In genomic region chr3:79883092-79883491, GRCm38 (mm10) we compare ENCODE assay signal across 9 mouse cellular contexts. TPM values are rescaled to one million over a fixed set of nuclear protein-coding genes. Genes with fewer than 3 reads are reported as not detected.
A peak's percentile ranks its signal among the peaks of the same experiment; 100 is the strongest.
DNase-seq lines count a peak whose midpoint lies in the region; ATAC-seq lines count a peak whose summit lies in the region.
"Had no signal": no experiment of that assay in that cellular context is flagged by ENCODE, and none has a peak within 500 bp of the region (broad histone marks: within the 10 kb centered on the region; RNA-seq: fewer than 3 reads in every experiment).

No protein-coding gene starts in this region.

- peaks cover 4% of the 10 kb centered on the region; the same call in 1 of the 2 replicates for H3K4me1 ChIP-seq in embryonic facial prominence, embryonic 14.5 days (ENCODE audit: control insufficient read depth, insufficient read depth, low read length)
- peaks cover 11% of the 10 kb centered on the region for H3K4me1 ChIP-seq in heart, embryonic 16.5 days (ENCODE audit: control insufficient read depth, insufficient read depth, low read length)
- H3K4me1 ChIP-seq in neural tube, embryonic 14.5 days (ENCODE audit: control insufficient read depth, insufficient read depth, low read length): no peaks in the 10 kb centered on the region

- no peak overlapping the region for H3K4me3 ChIP-seq in embryonic facial prominence, embryonic 14.5 days (ENCODE audit: low read depth, low read length)
- no peak overlapping the region for H3K4me3 ChIP-seq in heart, embryonic 16.5 days (ENCODE audit: low read length)
- no peak overlapping the region for H3K4me3 ChIP-seq in neural tube, embryonic 14.5 days (ENCODE audit: low read depth, low read length)
- H3K4me3 ChIP-seq: embryonic facial prominence, embryonic 12.5 days had no signal

- peak; percentile 73 to 81 for DNase-seq in left cerebral cortex, adult 18-20 months (ENCODE audit: low spot score in 2 of 2)
- DNase-seq in left cerebral cortex, adult 11 months (ENCODE audit: low spot score): no peak
- DNase-seq in adrenal gland, postnatal 4 days (ENCODE audit: low spot score in 2 of 2): peak; percentile 44 to 51
- peak; percentile 61 for DNase-seq in embryonic facial prominence, embryonic 14.5 days (ENCODE audit: low spot score)
- DNase-seq in left cerebral cortex, postnatal 25 days (ENCODE audit: low spot score in 2 of 2): peak; percentile 64 to 78
- peak; percentile 5 to 48 for DNase-seq in thymus, postnatal 10 days (ENCODE audit: low spot score in 2 of 2)

- no peak overlapping the region for H3K9ac ChIP-seq in embryonic facial prominence, embryonic 14.5 days (ENCODE audit: low read depth, low read length)
- H3K9ac ChIP-seq in heart, embryonic 16.5 days (ENCODE audit: low read length): 0 out of 2 replicates have a peak overlapping the region, but pooled peaks have one; percentile 20
- no peak overlapping the region for H3K9ac ChIP-seq in neural tube, embryonic 14.5 days (replicated peaks; ENCODE audit: low read depth, low read length)
- H3K9ac ChIP-seq: embryonic facial prominence, embryonic 12.5 days had no signal

- no peak for ATAC-seq in embryonic facial prominence, embryonic 14.5 days (ENCODE audit: low read depth)
- no peak for ATAC-seq in heart, embryonic 16.5 days (replicated peaks; ENCODE audit: extremely low read depth, insufficient read depth, low FRiP score)
- 0 out of 2 replicates have a peak, but pooled peaks have one; percentile 11 for ATAC-seq in neural tube, embryonic 14.5 days (ENCODE audit: low read depth)

- WGBS in embryonic facial prominence, embryonic 14.5 days: 42% methylated on average over 7 of the region's 7 CpGs
- WGBS in heart, embryonic 16.5 days: 25% methylated on average over 7 of the region's 7 CpGs
- 45% methylated on average over 7 of the region's 7 CpGs for WGBS in neural tube, embryonic 14.5 days

- no peaks in the 10 kb centered on the region for H3K9me3 ChIP-seq in embryonic facial prominence, embryonic 14.5 days (ENCODE audit: control insufficient read depth, low read length)
- no peaks in the 10 kb centered on the region for H3K9me3 ChIP-seq in heart, embryonic 16.5 days (replicated peaks; ENCODE audit: control insufficient read depth, low read length)
- no peaks in the 10 kb centered on the region for H3K9me3 ChIP-seq in neural tube, embryonic 14.5 days (ENCODE audit: control insufficient read depth, low read length)
- H3K9me3 ChIP-seq: embryonic facial prominence, embryonic 12.5 days had no signal

- H3K27me3 ChIP-seq in embryonic facial prominence, embryonic 14.5 days (replicated peaks; ENCODE audit: control insufficient read depth, insufficient read depth, low read length): no peaks in the 10 kb centered on the region
- no peaks in the 10 kb centered on the region for H3K27me3 ChIP-seq in heart, embryonic 16.5 days (ENCODE audit: control insufficient read depth, insufficient read depth, low read length)
- H3K27me3 ChIP-seq in neural tube, embryonic 14.5 days (ENCODE audit: control insufficient read depth, insufficient read depth, low read length): no peaks in the 10 kb centered on the region

- H3K27ac ChIP-seq in embryonic facial prominence, embryonic 14.5 days (replicated peaks; ENCODE audit: low read depth, low read length): no peak overlapping the region
- peak overlapping the region; percentile 51; the same call in 1 of the 2 replicates for H3K27ac ChIP-seq in heart, embryonic 16.5 days (ENCODE audit: low read length)
- no peak overlapping the region for H3K27ac ChIP-seq in neural tube, embryonic 14.5 days (ENCODE audit: low read depth, low read length)
- H3K27ac ChIP-seq: embryonic facial prominence, embryonic 12.5 days had no signal

- H3K4me2 ChIP-seq in embryonic facial prominence, embryonic 14.5 days (ENCODE audit: low read depth, low read length): no peak overlapping the region
- no peak overlapping the region for H3K4me2 ChIP-seq in heart, embryonic 16.5 days (ENCODE audit: low read depth, low read length)
- no peak overlapping the region for H3K4me2 ChIP-seq in neural tube, embryonic 14.5 days (ENCODE audit: low read depth, low read length)
- H3K4me2 ChIP-seq: embryonic facial prominence, embryonic 12.5 days had no signal

- no peaks in the 10 kb centered on the region for H3K36me3 ChIP-seq in embryonic facial prominence, embryonic 14.5 days (ENCODE audit: control insufficient read depth, insufficient read depth, low read length)
- H3K36me3 ChIP-seq in heart, embryonic 16.5 days (ENCODE audit: control insufficient read depth, insufficient read depth): no peaks in the 10 kb centered on the region
- H3K36me3 ChIP-seq in neural tube, embryonic 14.5 days (ENCODE audit: control insufficient read depth, insufficient read depth, low read length): no peaks in the 10 kb centered on the region
- H3K36me3 ChIP-seq: embryonic facial prominence, embryonic 12.5 days had no signal

- intact Hi-C loops in left cerebral cortex, postnatal 25 days (cut with DNase I): loop anchor here (10.0 kb wide), 2 partner anchors 92 to 922 kb away; partner anchors contain the start of gene Gria2

RNA-seq across cellular contexts. Expression of gene Fam198b, which starts 1.2 kb away (rescaled TPM):
- total RNA-seq in left cerebral cortex, adult 18-20 months (2021): 1 to 10 TPM; 4.2 to 7.1 TPM
- total RNA-seq in adrenal gland, postnatal 4 days (2021): 10 to 100 TPM; 24.8 TPM
- polyA plus RNA-seq in embryonic facial prominence, embryonic 14.5 days (2014; fragmentation: Nextera tagmentation; extraction: Ambion mirVana): 9.3 and 9.4 TPM in 2 replicates
- polyA plus RNA-seq in heart, embryonic 16.5 days (2015; fragmentation: Nextera tagmentation; extraction: Ambion mirVana): 61.6 and 61.7 TPM in 2 replicates
- total RNA-seq in left cerebral cortex, postnatal 25 days (2021): 10 to 100 TPM in 1 of 2 experiments, 1 to 10 TPM in 1; 8.8 to 10.4 TPM
- polyA plus RNA-seq in neural tube, embryonic 14.5 days (2014; fragmentation: Nextera tagmentation; extraction: Ambion mirVana): 2.0 and 4.9 TPM in 2 replicates

RNA-seq across cellular contexts. Expression of gene Tmem144, which starts 30.5 kb away (rescaled TPM):
- 10 to 100 TPM; 11.5 to 18.6 TPM for total RNA-seq in left cerebral cortex, adult 18-20 months (2021)
- 10 to 100 TPM; 11.3 to 13.4 TPM for total RNA-seq in adrenal gland, postnatal 4 days (2021)
- polyA plus RNA-seq in embryonic facial prominence, embryonic 14.5 days (2014; fragmentation: Nextera tagmentation; extraction: Ambion mirVana): 3.3 and 4.6 TPM in 2 replicates
- 10.5 and 11.3 TPM in 2 replicates for polyA plus RNA-seq in heart, embryonic 16.5 days (2015; fragmentation: Nextera tagmentation; extraction: Ambion mirVana)
- total RNA-seq in left cerebral cortex, postnatal 25 days (2021): 10 to 100 TPM; 10.5 to 10.8 TPM
- polyA plus RNA-seq in neural tube, embryonic 14.5 days (2014; fragmentation: Nextera tagmentation; extraction: Ambion mirVana): 1.2 and 1.4 TPM in 2 replicates
